Mouse (Mus musculus) erythroblast, embryonic 14.5 days (primary cell): ENCODE data around the gene Ccdc146.

Experiments used
- GATA1 ChIP-seq: IDR thresholded peaks from 2 replicates; pipeline ENCODE4 v1.6.1; 2012; ENCODE audit warnings: low read length, inconsistent platforms, mixed read lengths
- TAL1 ChIP-seq: IDR thresholded peaks from 3 replicates; pipeline ENCODE4 v1.6.1; 2012; ENCODE audit warnings: low read length, inconsistent platforms, mixed read lengths

- TF ChIP-seq TAL1, result no peak
- no peak for TF ChIP-seq GATA1
Measured at GRCm38 (mm10) chr5:21254731-21255525, 169.5 kb downstream of the Ccdc146 start.
